Mouse (Mus musculus) liver, embryonic 14.5 days (tissue): ENCODE measurements around the gene Zfand6.

Experiments used
- CTCF ChIP-seq: IDR thresholded peaks from 2 replicates; pipeline ENCODE4 v1.5.1; 2016; ENCODE audit warnings: antibody characterized with exemption, low read depth, control low read depth
- EP300 ChIP-seq: IDR thresholded peaks from 2 replicates; pipeline ENCODE4 v1.6.1; 2016; ENCODE audit warnings: antibody characterized with exemption, low read depth

GRCm38 (mm10) chr7:84690101-84690509 is 346 bp upstream of the Zfand6 start:
- TF ChIP-seq CTCF (no peak), EP300 (no peak)
